Mouse (Mus musculus) bone marrow, adult 2 months (tissue): ENCODE data around the gene Abhd17a. TPM values are rescaled to one million over a fixed set of nuclear protein-coding genes. Genes with fewer than 3 reads are reported as not detected.
"Not testable (repeated sequence)": the region's sequence is repeated elsewhere in the genome, so short reads cannot be mapped to it uniquely, and the experiment has no call there.

Source experiments
- H3K27ac ChIP-seq: fragments of 200-500 bp; 2 replicates; pipeline ENCODE4 v1.5.1; 2012; ENCODE audit warnings: low read depth, mild to moderate bottlenecking, control low read depth, inconsistent platforms, low read length; ENCODE audit not compliant: control insufficient read depth, poor library complexity, insufficient read depth
- H3K4me1 ChIP-seq: fragments of 200-500 bp; 2 replicates; pipeline ENCODE4 v1.6.1; 2011; ENCODE audit warnings: low read length; ENCODE audit not compliant: control insufficient read depth, insufficient read depth
- H3K4me3 ChIP-seq: fragments of 200-500 bp; replicated peaks from 2 replicates; pipeline ENCODE3; 2011; ENCODE audit warnings: mild to moderate bottlenecking, low read depth, low read length, control low read depth; ENCODE audit not compliant: control insufficient read depth
- CTCF ChIP-seq: fragments of 200-500 bp; IDR thresholded peaks from 2 replicates; pipeline ENCODE4 v1.5.1; 2011; ENCODE audit warnings: low read length, control low read depth; ENCODE audit not compliant: control insufficient read depth, insufficient read depth
- POLR2A ChIP-seq: fragments of 200-500 bp; IDR thresholded peaks from 2 replicates; pipeline ENCODE4 v1.6.1; 2011; ENCODE audit warnings: low read depth, mild to moderate bottlenecking, control low read depth, low read length, borderline replicate concordance; ENCODE audit not compliant: control insufficient read depth
- WGBS: fragments of 180-500 bp; shearing (Covaris S2); methylation state at CpG from one replicate; pipeline ENCODE4 v1.1.7; 2018; 5-methylcytosine and 5-hydroxymethylcytosine counted together
- polyA plus RNA-seq: library from polyadenylated mRNA; stranded (reverse); fragments of >200 nt; gene quantifications from 2 replicates; pipeline ENCODE4 v1.2.4, GENCODE M21; 2011; ENCODE audit warnings: low replicate concordance; ENCODE audit not compliant: missing spikeins, insufficient read depth, insufficient read length

The Abhd17a gene
- polyA plus RNA-seq, 1 experiment: 53.1 TPM

GRCm38 (mm10) chr10:80611905-80612304 is 21.8 kb upstream of the Abhd17a start:
- H3K4me3 ChIP-seq: no peak overlapping the region
- H3K4me1 ChIP-seq: peaks cover 7% of the 10 kb centered on the region; the same call in 1 of the 2 replicates
- peak overlapping the region; percentile 16; the same call in 1 of the 2 replicates for H3K27ac ChIP-seq
- TF ChIP-seq POLR2A: no peak
- TF ChIP-seq CTCF: no peak
- WGBS: 85% methylated on average over 3 of the region's 3 CpGs

- H3K4me3 ChIP-seq: no peak overlapping the region
- TF ChIP-seq POLR2A (no peak), CTCF (peak; percentile 84)
- WGBS: 24% methylated on average over 4 of the region's 4 CpGs
These were observed 20.9 kb upstream of the Abhd17a start for GRCm38 (mm10) chr10:80611024-80611423.

GRCm38 (mm10) chr10:80610116-80610785 is 20.1 kb upstream of the Abhd17a start:
- TF ChIP-seq CTCF (no peak), POLR2A (no peak)
- no peak overlapping the region for H3K27ac ChIP-seq
- H3K4me1 ChIP-seq: peaks cover 7% of the 10 kb centered on the region; the same call in 1 of the 2 replicates
- no peak overlapping the region for H3K4me3 ChIP-seq
- 67% methylated on average over 9 of the region's 9 CpGs for WGBS

More at GRCm38 (mm10) chr10:80611024-80611423, 20.9 kb upstream of the Abhd17a start:
- Histone ChIP-seq H3K4me1 (peaks cover 7% of the 10 kb centered on the region; the same call in 1 of the 2 replicates), H3K27ac (no peak overlapping the region)

- WGBS: 78% methylated on average over 10 of the region's 10 CpGs
- no peak overlapping the region for H3K4me3 ChIP-seq
- H3K4me1 ChIP-seq: peaks cover 9% of the 10 kb centered on the region; the same call in 1 of the 2 replicates
- H3K27ac ChIP-seq: no peak overlapping the region; the same call in 1 of the 2 replicates
- TF ChIP-seq CTCF (no peak), POLR2A (no peak)
These were observed 19.3 kb upstream of the Abhd17a start for GRCm38 (mm10) chr10:80609269-80609924.

GRCm38 (mm10) chr10:80608435-80608834 is 18.3 kb upstream of the Abhd17a start:
- no peak overlapping the region for H3K27ac ChIP-seq
- peaks cover 9% of the 10 kb centered on the region; the same call in 1 of the 2 replicates for H3K4me1 ChIP-seq
- no peak overlapping the region for H3K4me3 ChIP-seq
- TF ChIP-seq POLR2A (no peak), CTCF (no peak)
- 81% methylated on average over 3 of the region's 3 CpGs for WGBS

GRCm38 (mm10) chr10:80606737-80607350 is 16.7 kb upstream of the Abhd17a start:
- TF ChIP-seq CTCF (no peak), POLR2A (0 out of 2 replicates have a peak, but pooled peaks have one; percentile 0)
- WGBS: 93% methylated on average over 34 of the region's 34 CpGs
- no peak overlapping the region for H3K4me3 ChIP-seq
- peaks cover 9% of the 10 kb centered on the region; the same call in 1 of the 2 replicates for H3K4me1 ChIP-seq
- no peak overlapping the region for H3K27ac ChIP-seq

GRCm38 (mm10) chr10:80606306-80606705 is 16.2 kb upstream of the Abhd17a start:
- Histone ChIP-seq H3K4me1 (peaks cover 9% of the 10 kb centered on the region; the same call in 1 of the 2 replicates), H3K27ac (no peak overlapping the region), H3K4me3 (no peak overlapping the region)
- TF ChIP-seq CTCF (no peak), POLR2A (no peak)
- 84% methylated on average over 23 of the region's 23 CpGs for WGBS

- H3K27ac ChIP-seq, H3K4me1 ChIP-seq, H3K4me3 ChIP-seq: not testable (repeated sequence)
- WGBS: 86% methylated on average over 4 of the region's 4 CpGs
These were observed 15.6 kb upstream of the Abhd17a start, which contains the start of gene Gm49322 for GRCm38 (mm10) chr10:80605721-80606120. Gene Gm49322, plus strand, starts transcription at chr10:80606021.
